Mouse (Mus musculus) telencephalon, adult 2 months (tissue): ENCODE measurements at regions not wholly inside any gene's neighbourhood (a gene's known extent, or its start where the extent isn't known, plus 50 kb on each side); places are given as distances from the start of the nearest gene placed in this dataset.

Experiments used
- DNase-seq: peaks from one replicate; pipeline ENCODE4 v3.0.0-alpha.2; 2011; ENCODE audit warnings: low read depth, low spot score

GRCm38 (mm10) chr2:67180962-67181361, 232.6 kb upstream of the Gm21830 start:
- no peak for DNase-seq

DNA sequence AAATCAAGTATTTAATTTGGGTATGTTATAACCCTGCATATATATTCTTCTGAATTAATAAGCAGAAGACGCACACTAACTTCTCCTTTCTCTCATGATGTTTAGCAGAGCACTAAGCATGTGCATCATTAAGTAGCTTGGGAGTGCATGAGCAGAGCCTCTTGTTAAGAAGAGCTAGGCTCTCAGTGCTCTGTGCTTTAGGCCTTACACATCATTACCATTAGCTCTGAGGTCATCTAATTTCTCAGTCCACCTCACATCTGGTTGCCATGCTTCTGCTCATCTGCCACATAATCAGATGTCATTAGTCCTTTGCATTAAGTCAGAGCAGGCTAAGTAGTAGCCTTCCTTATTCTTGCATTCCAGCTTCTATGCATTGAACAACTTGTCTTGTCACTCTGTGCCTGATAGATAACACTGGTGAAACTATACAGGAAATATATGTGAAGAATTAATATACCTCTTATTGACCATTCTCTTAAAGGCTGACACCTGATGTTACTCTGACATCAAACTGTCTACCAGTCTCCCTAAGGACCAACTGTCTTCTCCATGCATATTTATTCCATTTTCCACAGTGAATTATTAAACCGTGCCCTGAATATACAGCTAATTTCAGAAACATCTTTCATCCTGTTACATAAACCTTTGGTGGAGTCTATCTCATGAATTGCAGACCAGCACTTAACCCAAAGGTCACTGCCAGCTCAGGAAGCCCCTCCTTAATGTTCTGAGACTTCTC, 192.3 kb upstream of the Gm21830 start:
- no peak for DNase-seq

DNA sequence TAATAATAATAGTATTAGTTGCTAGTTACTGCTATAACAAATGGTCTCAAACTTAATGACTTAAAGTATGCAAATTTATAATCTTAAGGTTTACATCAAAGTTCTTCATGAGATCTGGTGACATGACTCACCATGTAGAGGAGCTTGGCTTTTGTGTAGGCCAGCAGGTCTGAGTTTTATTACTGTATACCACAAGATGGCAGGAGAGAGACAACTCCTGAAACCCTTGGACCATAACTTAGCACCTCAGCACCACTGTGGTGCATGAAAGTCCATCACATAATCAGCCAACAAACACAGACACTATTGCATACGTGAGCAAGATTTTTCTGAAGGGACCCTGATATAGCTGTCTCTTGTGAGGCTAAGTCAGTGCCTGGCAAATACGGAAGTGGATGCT, 187.2 kb upstream of the Gm21830 start:
- DNase-seq: peak; percentile 3

DNA sequence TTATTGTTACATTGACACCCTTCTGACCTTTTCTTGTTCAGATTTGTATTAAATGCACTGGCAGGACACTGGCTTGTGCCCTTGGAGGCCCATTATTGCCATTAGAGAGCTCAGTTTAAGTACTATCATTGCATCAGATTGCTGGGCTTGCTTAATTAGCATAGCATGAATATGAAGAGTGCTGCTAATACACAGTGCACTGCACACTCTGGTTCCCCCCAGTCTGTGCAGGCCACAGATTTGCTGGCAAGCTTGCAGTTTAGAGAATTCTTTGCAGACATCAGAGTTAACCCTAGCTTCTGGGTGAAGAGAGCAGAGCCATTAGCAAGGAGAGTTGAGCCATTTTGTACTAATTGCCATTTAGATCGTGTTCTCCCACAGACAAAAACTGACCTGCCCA, 156.1 kb upstream of the Gm21830 start:
- DNase-seq: no peak
